Mouse (Mus musculus) heart, embryonic 15.5 days (tissue): ENCODE measurements around the gene Cd248. TPM values are rescaled to one million over a fixed set of nuclear protein-coding genes. Genes with fewer than 3 reads are reported as not detected.

Source experiments
- ATAC-seq: fragments of 200-750 bp; cut with Nextera tagmentation; replicated peaks from 2 replicates; pipeline ENCODE4 v1.8.0; 2017; ENCODE audit warnings: low read depth, moderate TSS enrichment; ENCODE audit not compliant: insufficient number of reproducible peaks, insufficient read depth, low FRiP score
- H3K27ac ChIP-seq: fragments of 300-500 bp; sonication (generic); 2 replicates; pipeline ENCODE4 v1.5.1; 2015; ENCODE audit warnings: mild to moderate bottlenecking, inconsistent platforms
- H3K27me3 ChIP-seq: fragments of 300-500 bp; sonication (generic); 2 replicates; pipeline ENCODE4 v1.6.1; 2015; ENCODE audit warnings: inconsistent platforms
- H3K36me3 ChIP-seq: fragments of 300-500 bp; sonication (generic); 2 replicates; pipeline ENCODE4 v1.6.1; 2015; ENCODE audit warnings: mild to moderate bottlenecking, inconsistent platforms
- H3K4me1 ChIP-seq: fragments of 300-500 bp; sonication (generic); replicated peaks from 2 replicates; pipeline ENCODE4 v1.6.1; 2015; ENCODE audit warnings: inconsistent platforms
- H3K4me2 ChIP-seq: fragments of 300-500 bp; sonication (generic); 2 replicates; pipeline ENCODE4 v1.6.1; 2015; ENCODE audit warnings: inconsistent platforms, mild to moderate bottlenecking, moderate library complexity
- H3K4me3 ChIP-seq: fragments of 300-500 bp; sonication (generic); 2 replicates; pipeline ENCODE4 v1.5.1; 2015; ENCODE audit warnings: mild to moderate bottlenecking, inconsistent platforms
- H3K9ac ChIP-seq: fragments of 300-500 bp; sonication (generic); 2 replicates; pipeline ENCODE4 v1.6.1; 2015; ENCODE audit warnings: mild to moderate bottlenecking, inconsistent platforms
- H3K9me3 ChIP-seq: fragments of 300-500 bp; sonication (generic); replicated peaks from 2 replicates; pipeline ENCODE4 v1.6.1; 2016; ENCODE audit warnings: inconsistent platforms
- WGBS: fragments of 180-500 bp; shearing (Covaris S2); methylation state at CpG from one replicate; pipeline ENCODE4 v1.1.7; 2015; ENCODE audit warnings: mixed read lengths; 5-methylcytosine and 5-hydroxymethylcytosine counted together
- polyA plus RNA-seq: library from polyadenylated mRNA; unstranded; fragments of >200 nt; fragmentation: Nextera tagmentation; extraction: Ambion mirVana; gene quantifications from 2 replicates; pipeline ENCODE4 v1.2.1, GENCODE M21; 2015

The Cd248 gene
- polyA plus RNA-seq, 1 experiment from 2014 or later, result 18.1 TPM

GRCm38 (mm10) chr19:5053909-5054308 is 14.0 kb upstream of the Cd248 start:
- H3K9me3 ChIP-seq, result no peaks in the 10 kb centered on the region
- H3K36me3 ChIP-seq, result peaks cover 6% of the 10 kb centered on the region; the same call in 1 of the 2 replicates
- no peak overlapping the region for H3K4me2 ChIP-seq
- H3K9ac ChIP-seq, result no peak overlapping the region
- H3K4me1 ChIP-seq, result peaks cover 40% of the 10 kb centered on the region
- H3K4me3 ChIP-seq, result no peak overlapping the region
- peaks cover 23% of the 10 kb centered on the region for H3K27me3 ChIP-seq
- H3K27ac ChIP-seq, result no peak overlapping the region
- no peak for ATAC-seq
- 23% methylated on average over 9 of the region's 9 CpGs for WGBS

GRCm38 (mm10) chr19:5056251-5056650 is 11.6 kb upstream of the Cd248 start:
- Histone ChIP-seq H3K27ac (no peak overlapping the region), H3K36me3 (no peaks in the 10 kb centered on the region), H3K9ac (no peak overlapping the region), H3K4me1 (peaks cover 45% of the 10 kb centered on the region), H3K9me3 (no peaks in the 10 kb centered on the region), H3K4me2 (no peak overlapping the region), H3K4me3 (no peak overlapping the region), H3K27me3 (peaks cover 23% of the 10 kb centered on the region)
- WGBS, result 10% methylated on average over 6 of the region's 6 CpGs
- ATAC-seq, result no peak

- H3K27me3 ChIP-seq, result peaks cover 14% of the 10 kb centered on the region
- H3K36me3 ChIP-seq, result no peaks in the 10 kb centered on the region
- H3K4me3 ChIP-seq, result no peak overlapping the region
- H3K4me2 ChIP-seq, result no peak overlapping the region
- peak overlapping the region; percentile 55 for H3K27ac ChIP-seq
- no peak for ATAC-seq
- 26% methylated on average over 16 of the region's 16 CpGs for WGBS
- H3K9me3 ChIP-seq, result no peaks in the 10 kb centered on the region
- peaks cover 32% of the 10 kb centered on the region for H3K4me1 ChIP-seq
- H3K9ac ChIP-seq, result no peak overlapping the region
These were observed 9.8 kb upstream of the Cd248 start for GRCm38 (mm10) chr19:5057876-5058775.

- Histone ChIP-seq H3K36me3 (no peaks in the 10 kb centered on the region), H3K4me3 (no peak overlapping the region), H3K9ac (0 out of 2 replicates have a peak overlapping the region, but pooled peaks have one; percentile 3), H3K4me2 (no peak overlapping the region), H3K9me3 (no peaks in the 10 kb centered on the region), H3K27me3 (peaks cover 5% of the 10 kb centered on the region; the same call in 1 of the 2 replicates), H3K4me1 (peaks cover 32% of the 10 kb centered on the region), H3K27ac (peak overlapping the region; percentile 55)
- peak; percentile 27 for ATAC-seq
- WGBS, result 8% methylated on average over 10 of the region's 10 CpGs
These were observed 8.8 kb upstream of the Cd248 start for GRCm38 (mm10) chr19:5058801-5059771.

- no peak overlapping the region for H3K9ac ChIP-seq
- no peaks in the 10 kb centered on the region for H3K27me3 ChIP-seq
- ATAC-seq, result no peak; the same call in 1 of the 2 replicates
- no peaks in the 10 kb centered on the region for H3K36me3 ChIP-seq
- WGBS, result 47% methylated on average over 5 of the region's 5 CpGs
- H3K9me3 ChIP-seq, result no peaks in the 10 kb centered on the region
- peaks cover 37% of the 10 kb centered on the region for H3K4me1 ChIP-seq
- no peak overlapping the region for H3K4me3 ChIP-seq
- peak overlapping the region; percentile 29; the same call in 1 of the 2 replicates for H3K27ac ChIP-seq
- no peak overlapping the region for H3K4me2 ChIP-seq
These were observed 7.2 kb upstream of the Cd248 start for GRCm38 (mm10) chr19:5060365-5061330.

- WGBS, result 84% methylated on average over 5 of the region's 5 CpGs
- no peak overlapping the region for H3K27ac ChIP-seq
- no peak for ATAC-seq
- no peak overlapping the region for H3K4me2 ChIP-seq
- no peaks in the 10 kb centered on the region for H3K27me3 ChIP-seq
- H3K9ac ChIP-seq, result no peak overlapping the region
- peaks cover 39% of the 10 kb centered on the region for H3K4me1 ChIP-seq
- H3K36me3 ChIP-seq, result no peaks in the 10 kb centered on the region
- no peaks in the 10 kb centered on the region for H3K9me3 ChIP-seq
- H3K4me3 ChIP-seq, result no peak overlapping the region
These were observed 5.8 kb upstream of the Cd248 start for GRCm38 (mm10) chr19:5062041-5062440.

GRCm38 (mm10) chr19:5062446-5062845 is 5.4 kb upstream of the Cd248 start:
- H3K4me1 ChIP-seq, result peaks cover 43% of the 10 kb centered on the region
- 61% methylated on average over 6 of the region's 6 CpGs for WGBS

GRCm38 (mm10) chr19:5065104-5065503 is 2.8 kb upstream of the Cd248 start:
- 47% methylated on average over 7 of the region's 7 CpGs for WGBS
- Histone ChIP-seq H3K27me3 (peaks cover 18% of the 10 kb centered on the region), H3K27ac (no peak overlapping the region), H3K4me3 (no peak overlapping the region), H3K4me1 (peaks cover 48% of the 10 kb centered on the region), H3K9me3 (no peaks in the 10 kb centered on the region), H3K36me3 (no peaks in the 10 kb centered on the region), H3K9ac (no peak overlapping the region), H3K4me2 (no peak overlapping the region)
- ATAC-seq, result no peak

More at GRCm38 (mm10) chr19:5062446-5062845, 5.4 kb upstream of the Cd248 start:
- Histone ChIP-seq H3K9me3 (no peaks in the 10 kb centered on the region), H3K36me3 (no peaks in the 10 kb centered on the region), H3K27me3 (no peaks in the 10 kb centered on the region), H3K4me2 (no peak overlapping the region), H3K27ac (no peak overlapping the region), H3K4me3 (no peak overlapping the region), H3K9ac (no peak overlapping the region)
- no peak for ATAC-seq

- ATAC-seq, result no peak; the same call in 1 of the 2 replicates
- Histone ChIP-seq H3K9me3 (no peaks in the 10 kb centered on the region), H3K36me3 (no peaks in the 10 kb centered on the region), H3K27me3 (peaks cover 31% of the 10 kb centered on the region), H3K27ac (peak overlapping the region; percentile 71), H3K4me3 (peak overlapping the region; percentile 49), H3K4me1 (peaks cover 50% of the 10 kb centered on the region), H3K4me2 (peak overlapping the region; percentile 94), H3K9ac (peak overlapping the region; percentile 56)
- WGBS, result 5% methylated on average over 15 of the region's 15 CpGs
These were observed 658 bp upstream of the Cd248 start for GRCm38 (mm10) chr19:5067040-5067799.
